Mouse (Mus musculus): Measurements from ENCODE around the gene Mipol1.

DNA sequence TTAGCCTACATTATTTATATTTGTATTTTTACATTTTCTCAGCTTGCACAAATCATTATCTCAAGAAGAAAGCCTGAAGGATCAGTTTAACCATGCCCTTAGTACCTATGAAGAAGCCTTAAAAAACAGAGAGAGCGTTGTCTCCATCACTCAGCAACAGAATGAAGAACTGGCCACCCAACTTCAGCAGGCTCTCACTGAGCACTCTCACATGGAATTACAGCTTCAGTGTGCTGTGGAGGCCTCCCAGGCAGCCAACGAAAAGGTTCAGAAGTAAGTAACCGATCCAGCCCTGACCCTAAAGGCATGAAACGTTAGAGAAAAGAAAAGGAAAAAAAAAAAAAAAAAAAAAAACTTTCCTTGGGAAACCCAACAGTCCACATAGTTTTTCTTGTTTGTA is 226.7 kb downstream of the Mipol1 start:
- TF ChIP-seq CTCF (IDR thresholded peaks at IDR 0.05; ENCODE audit: low read depth, low read length) (no peak), POLR2A (IDR thresholded peaks at IDR 0.05; ENCODE audit: extremely low read depth, insufficient read depth, low read length) (no peak)
